Mouse (Mus musculus) lung, postnatal 0 days (tissue): ENCODE measurements at regions not wholly inside any gene's neighbourhood (a gene's known extent, or its start where the extent isn't known, plus 50 kb on each side); places are given as distances from the start of the nearest gene placed in this dataset.

ENCODE experiments used
- CTCF ChIP-seq: IDR thresholded peaks from 2 replicates; pipeline ENCODE4 v1.5.1; 2016; ENCODE audit warnings: antibody characterized with exemption, mild to moderate bottlenecking
- EP300 ChIP-seq: IDR thresholded peaks from 2 replicates; pipeline ENCODE4 v1.6.1; 2016; ENCODE audit warnings: antibody characterized with exemption, mild to moderate bottlenecking, control low read depth

DNA sequence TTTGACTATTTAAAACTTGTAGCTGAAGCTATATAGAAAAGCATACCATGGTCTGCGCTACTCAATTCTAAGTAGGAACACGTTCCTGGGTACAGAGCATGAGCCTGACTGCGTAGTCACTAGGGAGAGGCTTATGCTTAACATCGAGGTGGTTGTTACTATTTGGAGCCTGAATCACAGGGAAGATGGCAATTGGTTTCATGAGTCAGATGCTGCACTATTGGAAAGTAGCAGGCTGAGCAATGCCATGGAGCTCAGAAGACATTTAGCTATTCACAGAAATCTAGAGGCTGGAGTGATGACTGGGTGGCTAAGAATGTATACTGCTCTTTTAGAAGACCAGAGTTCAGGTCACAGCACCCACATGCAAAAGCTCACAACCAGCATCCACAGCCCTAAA lies 302.4 kb upstream of the Gcfc2 start:
- TF ChIP-seq CTCF (no peak), EP300 (no peak)
